Mouse (Mus musculus) embryonic facial prominence, embryonic 14.5 days (tissue): ENCODE data around the gene Glrx. TPM values are rescaled to one million over a fixed set of nuclear protein-coding genes. Genes with fewer than 3 reads are reported as not detected.

Experiments
- ATAC-seq: fragments of 200-750 bp; cut with Nextera tagmentation; 2 replicates; pipeline ENCODE4 v1.8.0; 2017; ENCODE audit warnings: low read depth, moderate number of reproducible peaks, moderate TSS enrichment
- DNase-seq: peaks from one replicate; pipeline ENCODE4 v3.0.0-alpha.2; 2015; ENCODE audit warnings: low spot score
- H3K27ac ChIP-seq: fragments of 300-500 bp; sonication (generic); replicated peaks from 2 replicates; pipeline ENCODE4 v1.5.1; 2014; ENCODE audit warnings: low read depth, mild to moderate bottlenecking, low read length, moderate library complexity
- H3K27me3 ChIP-seq: fragments of 300-500 bp; sonication (generic); replicated peaks from 2 replicates; pipeline ENCODE4 v1.6.1; 2014; ENCODE audit warnings: low read length; ENCODE audit not compliant: control insufficient read depth, insufficient read depth
- H3K36me3 ChIP-seq: fragments of 300-500 bp; sonication (generic); 2 replicates; pipeline ENCODE4 v1.6.1; 2014; ENCODE audit warnings: low read length, mixed read lengths; ENCODE audit not compliant: control insufficient read depth, insufficient read depth
- H3K4me1 ChIP-seq: fragments of 300-500 bp; sonication (generic); 2 replicates; pipeline ENCODE4 v1.6.1; 2014; ENCODE audit warnings: antibody characterized with exemption, low read length; ENCODE audit not compliant: control insufficient read depth, insufficient read depth
- H3K4me2 ChIP-seq: fragments of 300-500 bp; sonication (generic); 2 replicates; pipeline ENCODE4 v1.6.1; 2014; ENCODE audit warnings: low read depth, mild to moderate bottlenecking, low read length, moderate library complexity, mixed read lengths
- H3K4me3 ChIP-seq: fragments of 300-500 bp; sonication (generic); 2 replicates; pipeline ENCODE4 v1.5.1; 2014; ENCODE audit warnings: low read depth, mild to moderate bottlenecking, low read length
- H3K9ac ChIP-seq: fragments of 300-500 bp; sonication (generic); 2 replicates; pipeline ENCODE4 v1.6.1; 2014; ENCODE audit warnings: low read depth, mild to moderate bottlenecking, low read length, moderate library complexity, mixed read lengths
- H3K9me3 ChIP-seq: fragments of 300-500 bp; sonication (generic); 2 replicates; pipeline ENCODE4 v1.6.1; 2016; ENCODE audit warnings: low read length; ENCODE audit not compliant: control insufficient read depth
- WGBS: fragments of 180-500 bp; shearing (Covaris S2); extraction: QIAGEN DNeasy Blood & Tissue Kit; methylation state at CpG from one replicate; pipeline ENCODE4 v1.1.7; 2014; 5-methylcytosine and 5-hydroxymethylcytosine counted together
- polyA plus RNA-seq: library from polyadenylated mRNA; unstranded; fragments of >200 nt; fragmentation: Nextera tagmentation; extraction: Ambion mirVana; gene quantifications from 2 replicates; pipeline ENCODE4 v1.2.1, GENCODE M21; 2014

Gene Glrx
- polyA plus RNA-seq, 1 experiment from 2014 or later, result 41.7 TPM

GRCm38 (mm10) chr13:75843993-75844683 is 4.5 kb downstream of the Glrx start:
- Histone ChIP-seq H3K4me1 (peaks cover 14% of the 10 kb centered on the region; the same call in 1 of the 2 replicates), H3K9ac (no peak overlapping the region), H3K36me3 (no peaks in the 10 kb centered on the region), H3K4me3 (no peak overlapping the region), H3K27me3 (no peaks in the 10 kb centered on the region), H3K9me3 (no peaks in the 10 kb centered on the region), H3K4me2 (no peak overlapping the region), H3K27ac (no peak overlapping the region)
- 76% methylated on average over 8 of the region's 8 CpGs for WGBS
- ATAC-seq (no peak), DNase-seq (no peak)

DNA sequence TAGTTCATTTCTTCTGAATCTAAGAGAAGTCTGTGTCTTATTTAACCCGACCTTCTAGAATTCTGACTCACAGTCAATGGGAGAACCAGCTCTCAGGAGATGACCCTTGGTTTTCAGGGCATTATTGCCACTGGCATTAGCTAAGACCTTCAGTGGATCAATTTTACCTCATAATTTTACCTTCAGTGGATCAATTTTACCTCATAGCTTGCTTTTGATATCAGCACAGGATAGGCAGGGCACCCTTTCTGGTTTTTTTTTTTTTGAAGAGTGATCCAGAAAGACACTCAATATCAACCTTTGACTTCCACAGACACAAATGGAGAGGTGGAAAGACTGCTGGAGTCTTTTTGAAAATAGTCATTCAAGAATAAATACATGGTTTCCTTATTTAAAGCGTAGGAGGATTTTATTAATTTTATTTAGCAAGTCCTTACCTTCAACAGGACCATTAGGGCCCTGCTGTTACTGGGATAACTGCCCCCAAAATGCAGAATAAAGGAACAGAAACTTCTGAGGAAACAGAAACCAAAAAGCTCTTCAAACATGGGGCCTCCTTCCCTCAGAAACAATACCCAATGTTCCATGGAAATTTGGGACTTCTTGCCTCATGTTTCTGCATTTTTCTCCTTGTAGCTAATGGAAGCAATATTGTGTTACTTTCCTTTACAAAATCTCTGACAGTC is 5.3 kb downstream of the Glrx start:
- Histone ChIP-seq H3K4me2 (no peak overlapping the region), H3K27me3 (no peaks in the 10 kb centered on the region), H3K4me3 (no peak overlapping the region), H3K27ac (no peak overlapping the region), H3K36me3 (no peaks in the 10 kb centered on the region), H3K4me1 (peaks cover 12% of the 10 kb centered on the region; the same call in 1 of the 2 replicates), H3K9me3 (no peaks in the 10 kb centered on the region), H3K9ac (no peak overlapping the region)
- 94% methylated on average over 2 of the region's 2 CpGs for whole genome bisulfite sequencing
- DNase-seq (no peak), ATAC-seq (no peak)

- no peaks in the 10 kb centered on the region for H3K9me3 ChIP-seq
- WGBS, result 51% methylated on average over 4 of the region's 4 CpGs
- no peaks in the 10 kb centered on the region for H3K27me3 ChIP-seq
- no peak for ATAC-seq
- H3K27ac ChIP-seq, result no peak overlapping the region
- H3K4me1 ChIP-seq, result peaks cover 8% of the 10 kb centered on the region; the same call in 1 of the 2 replicates
- no peak overlapping the region for H3K9ac ChIP-seq
- DNase-seq, result no peak
- no peak overlapping the region for H3K4me3 ChIP-seq
- no peak overlapping the region for H3K4me2 ChIP-seq
- H3K36me3 ChIP-seq, result no peaks in the 10 kb centered on the region
These were observed 6.0 kb downstream of the Glrx start for GRCm38 (mm10) chr13:75845519-75846166.

DNA sequence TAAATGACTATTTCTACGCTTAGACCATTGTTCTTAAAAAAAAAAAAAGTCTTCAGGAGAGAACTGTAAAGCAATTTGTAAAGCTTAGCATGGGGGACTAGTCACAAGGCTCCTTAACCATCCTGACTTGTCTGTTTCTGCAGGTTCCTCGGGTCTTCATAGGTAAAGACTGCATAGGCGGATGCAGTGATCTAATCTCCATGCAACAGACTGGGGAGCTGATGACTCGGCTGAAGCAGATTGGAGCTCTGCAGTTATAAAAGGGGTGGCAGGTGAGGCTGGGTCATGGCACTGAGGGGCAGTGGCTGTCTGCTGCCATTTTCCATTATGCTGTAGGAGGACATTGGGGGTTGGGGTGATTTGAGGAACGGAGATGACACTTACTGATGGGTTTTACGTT is 7.4 kb downstream of the Glrx start:
- H3K4me3 ChIP-seq, result no peak overlapping the region
- no peaks in the 10 kb centered on the region for H3K4me1 ChIP-seq
- 90% methylated on average over 6 of the region's 6 CpGs for WGBS
- DNase-seq (no peak), ATAC-seq (no peak)
- no peaks in the 10 kb centered on the region for H3K36me3 ChIP-seq
- H3K9ac ChIP-seq, result no peak overlapping the region
- H3K27me3 ChIP-seq, result no peaks in the 10 kb centered on the region
- no peak overlapping the region for H3K27ac ChIP-seq
- no peak overlapping the region for H3K4me2 ChIP-seq
- H3K9me3 ChIP-seq, result no peaks in the 10 kb centered on the region

GRCm38 (mm10) chr13:75852027-75852426 is 12.4 kb downstream of the Glrx start:
- Histone ChIP-seq H3K36me3 (no peaks in the 10 kb centered on the region), H3K4me3 (no peak overlapping the region), H3K27me3 (no peaks in the 10 kb centered on the region), H3K4me1 (no peaks in the 10 kb centered on the region), H3K9ac (no peak overlapping the region), H3K9me3 (no peaks in the 10 kb centered on the region), H3K27ac (no peak overlapping the region), H3K4me2 (no peak overlapping the region)
- ATAC-seq (no peak), DNase-seq (no peak)
- 82% methylated on average over 4 of the region's 4 CpGs for WGBS

GRCm38 (mm10) chr13:75853118-75853517 is 13.4 kb downstream of the Glrx start:
- no peak for DNase-seq
- Histone ChIP-seq H3K36me3 (no peaks in the 10 kb centered on the region), H3K4me1 (no peaks in the 10 kb centered on the region), H3K27ac (no peak overlapping the region), H3K4me2 (no peak overlapping the region), H3K9me3 (no peaks in the 10 kb centered on the region), H3K4me3 (no peak overlapping the region), H3K27me3 (no peaks in the 10 kb centered on the region), H3K9ac (no peak overlapping the region)
- whole genome bisulfite sequencing, result 88% methylated on average over 3 of the region's 3 CpGs
- ATAC-seq, result no peak

DNA sequence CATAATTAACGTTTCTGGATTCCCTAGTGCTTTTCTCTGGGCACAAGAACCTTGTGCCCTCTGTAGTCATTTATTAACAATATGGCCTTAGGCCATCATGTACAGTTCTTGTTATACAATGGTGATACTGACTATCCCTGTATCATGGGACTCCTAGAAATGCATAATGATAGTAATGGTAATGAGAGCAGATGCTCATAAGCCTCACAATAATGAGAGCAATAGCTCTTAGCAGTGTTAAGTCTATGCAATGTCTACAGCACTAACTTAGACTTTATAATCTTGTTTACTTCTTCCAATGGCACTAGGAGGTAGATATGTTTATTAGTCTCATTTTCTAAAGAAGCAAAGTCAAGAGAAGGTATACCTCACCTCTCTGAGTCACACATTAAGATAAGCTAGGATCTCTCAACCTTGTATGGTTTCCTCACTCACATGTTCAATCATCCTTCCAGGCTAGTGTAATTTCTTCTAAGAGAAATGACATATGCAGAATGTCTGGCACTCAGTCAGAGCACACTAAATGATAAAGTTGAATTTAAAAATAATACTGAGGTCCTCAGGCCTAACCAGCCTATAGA is 19.7 kb downstream of the Glrx start:
- Histone ChIP-seq H3K9me3 (no peaks in the 10 kb centered on the region), H3K27me3 (no peaks in the 10 kb centered on the region), H3K4me2 (no peak overlapping the region), H3K9ac (no peak overlapping the region), H3K36me3 (no peaks in the 10 kb centered on the region), H3K4me1 (no peaks in the 10 kb centered on the region), H3K27ac (no peak overlapping the region), H3K4me3 (no peak overlapping the region)
- WGBS, result 78% methylated on average over 1 of the region's 1 CpGs
- no peak for DNase-seq
- no peak for ATAC-seq

DNA sequence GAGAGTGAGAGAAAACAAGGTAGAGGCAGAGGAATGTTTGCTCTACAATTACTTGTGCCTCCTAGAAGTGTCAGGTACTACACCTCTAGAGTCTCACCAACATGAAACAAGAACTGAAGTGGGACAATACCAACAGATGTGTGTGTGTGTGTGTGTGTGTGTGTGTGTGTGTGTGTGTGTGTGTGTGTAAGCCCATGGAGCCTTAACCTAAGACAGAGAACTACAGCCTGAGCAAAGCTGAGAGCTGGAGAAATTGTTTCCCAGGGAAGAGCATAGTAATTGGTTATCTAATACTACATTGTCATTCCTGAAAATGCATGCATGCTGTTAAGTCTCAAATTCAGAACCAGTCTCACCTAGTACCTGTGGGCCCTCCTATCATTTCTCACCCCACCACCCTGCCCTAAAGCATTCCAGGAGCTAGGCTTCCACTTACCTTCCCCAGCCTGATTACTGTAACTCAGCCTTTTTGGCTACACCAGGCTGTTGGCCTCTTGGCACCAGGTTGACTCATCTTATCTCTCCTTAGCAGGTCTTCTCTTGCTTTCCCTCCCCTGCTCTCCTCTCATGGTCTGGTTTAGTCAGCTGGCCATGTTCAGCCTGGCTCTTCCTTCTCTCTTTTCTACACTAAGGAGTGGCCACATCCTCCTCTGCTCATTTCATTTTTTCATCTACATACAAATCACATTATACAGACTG is 26.0 kb downstream of the Glrx start:
- Histone ChIP-seq H3K4me2 (no peak overlapping the region), H3K9me3 (no peaks in the 10 kb centered on the region), H3K9ac (no peak overlapping the region), H3K27ac (no peak overlapping the region), H3K27me3 (no peaks in the 10 kb centered on the region), H3K4me1 (no peaks in the 10 kb centered on the region), H3K4me3 (no peak overlapping the region), H3K36me3 (peaks cover 29% of the 10 kb centered on the region)
- ATAC-seq, result no peak
- DNase-seq, result no peak
